Mouse (Mus musculus) hindbrain, embryonic 11.5 days (tissue): ENCODE measurements at regions not wholly inside any gene's neighbourhood (a gene's known extent, or its start where the extent isn't known, plus 50 kb on each side); places are given as distances from the start of the nearest gene placed in this dataset.

Experiments
- ATAC-seq: fragments of 200-750 bp; cut with Nextera tagmentation; 2 replicates; pipeline ENCODE4 v1.8.0; 2017; ENCODE audit warnings: mild to moderate bottlenecking, moderate TSS enrichment, moderate library complexity; ENCODE audit not compliant: low FRiP score
- DNase-seq: peaks from one replicate; pipeline ENCODE4 v3.0.0-alpha.2; 2015; ENCODE audit warnings: low spot score
- H3K27ac ChIP-seq: fragments of 300-500 bp; sonication (generic); 2 replicates; pipeline ENCODE4 v1.5.1; 2014; ENCODE audit warnings: mild to moderate bottlenecking, low read depth, low read length
- H3K27me3 ChIP-seq: fragments of 300-500 bp; sonication (generic); 2 replicates; pipeline ENCODE4 v1.6.1; 2014; ENCODE audit warnings: mild to moderate bottlenecking, low read length, moderate library complexity, mixed read lengths; ENCODE audit not compliant: control insufficient read depth, insufficient read depth
- H3K36me3 ChIP-seq: fragments of 300-500 bp; sonication (generic); 2 replicates; pipeline ENCODE4 v1.6.1; 2014; ENCODE audit warnings: mild to moderate bottlenecking, low read length, moderate library complexity, mixed read lengths; ENCODE audit not compliant: control insufficient read depth, insufficient read depth
- H3K4me1 ChIP-seq: fragments of 300-500 bp; sonication (generic); replicated peaks from 2 replicates; pipeline ENCODE4 v1.6.1; 2014; ENCODE audit warnings: low read length, mixed read lengths; ENCODE audit not compliant: control insufficient read depth, insufficient read depth
- H3K4me2 ChIP-seq: fragments of 300-500 bp; sonication (generic); replicated peaks from 2 replicates; pipeline ENCODE4 v1.6.1; 2014; ENCODE audit warnings: mild to moderate bottlenecking, low read depth, low read length
- H3K4me3 ChIP-seq: fragments of 300-500 bp; sonication (generic); 2 replicates; pipeline ENCODE4 v1.5.1; 2014; ENCODE audit warnings: low read depth, low read length
- H3K9ac ChIP-seq: fragments of 300-500 bp; sonication (generic); 2 replicates; pipeline ENCODE4 v1.6.1; 2014; ENCODE audit warnings: low read depth, low read length
- H3K9me3 ChIP-seq: fragments of 300-500 bp; sonication (generic); 2 replicates; pipeline ENCODE4 v1.6.1; 2016; ENCODE audit warnings: low read length; ENCODE audit not compliant: control insufficient read depth
- WGBS: fragments of 180-500 bp; shearing (Covaris S2); extraction: QIAGEN DNeasy Blood & Tissue Kit; methylation state at CpG from one replicate; pipeline ENCODE4 v1.1.7; 2014; 5-methylcytosine and 5-hydroxymethylcytosine counted together

DNA sequence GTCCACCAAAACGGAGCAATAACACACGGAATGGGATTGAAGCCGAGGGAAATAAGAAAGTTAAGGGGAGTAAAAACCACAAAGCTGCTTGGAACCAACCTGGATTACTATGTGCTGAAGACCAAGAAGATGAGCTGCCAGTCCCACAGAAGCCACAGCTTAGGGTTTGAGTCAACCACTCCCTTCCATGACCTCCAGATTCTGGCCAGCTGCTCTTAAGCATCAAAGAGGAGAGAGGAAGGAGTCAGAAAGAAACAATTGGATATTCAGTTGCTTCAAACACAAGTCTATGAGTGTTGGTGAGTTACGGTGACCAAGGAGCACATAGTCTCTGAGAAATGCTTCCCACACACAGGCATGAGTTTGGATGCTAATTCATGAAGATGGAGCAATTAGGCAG, 99.7 kb upstream of the Egflam start:
- Histone ChIP-seq H3K9ac (no peak overlapping the region), H3K9me3 (no peaks in the 10 kb centered on the region), H3K27me3 (no peaks in the 10 kb centered on the region), H3K4me2 (no peak overlapping the region), H3K4me1 (no peaks in the 10 kb centered on the region), H3K4me3 (no peak overlapping the region), H3K36me3 (no peaks in the 10 kb centered on the region), H3K27ac (no peak overlapping the region)
- ATAC-seq (no peak), DNase-seq (no peak)
- WGBS, result 98% methylated on average over 4 of the region's 4 CpGs

GRCm38 (mm10) chr15:7508535-7508934, 110.3 kb upstream of the Egflam start:
- no peak overlapping the region for H3K27ac ChIP-seq
- no peaks in the 10 kb centered on the region for H3K36me3 ChIP-seq
- no peak overlapping the region for H3K9ac ChIP-seq
- no peaks in the 10 kb centered on the region for H3K4me1 ChIP-seq
- DNase-seq (no peak), ATAC-seq (no peak)
- H3K4me3 ChIP-seq, result no peak overlapping the region
- H3K9me3 ChIP-seq, result no peaks in the 10 kb centered on the region
- no peak overlapping the region for H3K4me2 ChIP-seq
- no peaks in the 10 kb centered on the region for H3K27me3 ChIP-seq
- WGBS, result 44% methylated on average over 8 of the region's 8 CpGs

- Histone ChIP-seq H3K9ac (no peak overlapping the region), H3K9me3 (no peaks in the 10 kb centered on the region), H3K4me2 (no peak overlapping the region), H3K4me3 (no peak overlapping the region), H3K4me1 (no peaks in the 10 kb centered on the region; the same call in 1 of the 2 replicates), H3K36me3 (no peaks in the 10 kb centered on the region), H3K27ac (no peak overlapping the region), H3K27me3 (no peaks in the 10 kb centered on the region)
- WGBS, result 82% methylated on average over 13 of the region's 13 CpGs
- DNase-seq (no peak), ATAC-seq (no peak)
Measured at GRCm38 (mm10) chr15:7514743-7515273, 116.6 kb upstream of the Egflam start.

- Histone ChIP-seq H3K36me3 (no peaks in the 10 kb centered on the region), H3K4me1 (no peaks in the 10 kb centered on the region), H3K27me3 (no peaks in the 10 kb centered on the region), H3K9ac (no peak overlapping the region), H3K4me2 (no peak overlapping the region), H3K9me3 (no peaks in the 10 kb centered on the region), H3K4me3 (no peak overlapping the region), H3K27ac (no peak overlapping the region)
- 89% methylated on average over 9 of the region's 9 CpGs for WGBS
- no peak for DNase-seq
- no peak for ATAC-seq
Measured at GRCm38 (mm10) chr15:7521611-7522010, 123.4 kb upstream of the Egflam start.

GRCm38 (mm10) chr15:7522902-7523786, 124.9 kb upstream of the Egflam start:
- 85% methylated on average over 14 of the region's 14 CpGs for WGBS
- H3K4me1 ChIP-seq, result no peaks in the 10 kb centered on the region
- no peaks in the 10 kb centered on the region for H3K36me3 ChIP-seq
- H3K4me2 ChIP-seq, result no peak overlapping the region
- H3K27me3 ChIP-seq, result no peaks in the 10 kb centered on the region
- H3K4me3 ChIP-seq, result no peak overlapping the region
- DNase-seq (no peak), ATAC-seq (no peak)
- H3K27ac ChIP-seq, result no peak overlapping the region
- no peaks in the 10 kb centered on the region for H3K9me3 ChIP-seq
- no peak overlapping the region for H3K9ac ChIP-seq

DNA sequence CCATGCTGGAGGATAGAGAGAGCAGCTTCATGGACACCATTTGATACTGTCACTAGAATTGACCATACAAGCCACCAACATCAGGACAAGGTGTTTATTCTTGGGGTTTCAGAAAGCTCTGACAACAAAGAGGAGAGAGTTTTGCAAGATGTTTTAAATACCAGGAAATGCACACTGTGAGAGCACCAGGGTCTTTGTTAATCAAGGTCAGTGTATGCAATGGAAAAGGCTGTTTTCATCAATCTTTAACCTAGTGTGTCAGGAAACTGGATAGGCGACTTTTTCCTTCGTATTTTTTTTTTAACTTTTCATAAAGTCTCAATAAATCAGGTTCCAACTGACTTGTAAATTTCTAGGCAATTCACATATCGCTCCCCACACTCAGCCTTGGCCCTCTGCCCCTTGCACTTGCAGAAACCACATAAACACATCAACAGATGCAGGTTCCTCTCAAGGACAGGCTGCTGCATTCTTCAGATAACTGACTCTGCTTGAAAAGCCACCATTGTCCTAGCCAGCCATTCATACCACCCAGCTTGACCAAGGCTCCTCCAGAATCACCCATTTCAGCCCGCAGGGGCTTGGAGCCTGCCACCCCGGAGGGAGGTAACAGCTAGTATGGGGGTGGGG, 132.9 kb upstream of the Egflam start:
- ATAC-seq, result no peak
- no peak overlapping the region for H3K4me2 ChIP-seq
- H3K27me3 ChIP-seq, result no peaks in the 10 kb centered on the region
- no peak overlapping the region for H3K9ac ChIP-seq
- no peaks in the 10 kb centered on the region for H3K36me3 ChIP-seq
- WGBS, result 13% methylated on average over 5 of the region's 5 CpGs
- no peak for DNase-seq
- H3K27ac ChIP-seq, result no peak overlapping the region
- H3K4me1 ChIP-seq, result no peaks in the 10 kb centered on the region
- H3K4me3 ChIP-seq, result no peak overlapping the region
- H3K9me3 ChIP-seq, result no peaks in the 10 kb centered on the region

DNA sequence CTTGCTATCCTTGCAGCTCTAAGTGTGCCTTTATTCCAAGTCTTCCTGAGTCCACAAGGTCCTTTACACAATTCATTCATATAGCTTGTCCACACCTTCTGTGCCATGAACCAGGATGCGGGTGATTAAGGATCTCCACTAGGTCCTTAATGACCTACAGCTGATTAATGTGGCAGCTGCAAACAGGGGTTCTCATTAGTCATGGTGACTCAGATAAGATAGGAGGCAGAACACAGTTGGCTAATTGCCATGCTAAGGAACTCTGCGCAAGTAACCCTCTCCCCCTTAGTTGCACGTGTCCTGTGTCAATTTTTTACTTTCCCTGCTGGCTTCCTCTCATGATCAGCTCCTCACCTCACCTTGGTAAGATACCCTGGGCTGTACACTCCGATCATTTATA, 139.7 kb upstream of the Egflam start:
- H3K9me3 ChIP-seq, result no peaks in the 10 kb centered on the region
- H3K27ac ChIP-seq, result no peak overlapping the region
- H3K4me3 ChIP-seq, result no peak overlapping the region
- H3K9ac ChIP-seq, result no peak overlapping the region
- ATAC-seq (no peak), DNase-seq (no peak)
- H3K4me1 ChIP-seq, result no peaks in the 10 kb centered on the region
- no peak overlapping the region for H3K4me2 ChIP-seq
- H3K27me3 ChIP-seq, result no peaks in the 10 kb centered on the region
- H3K36me3 ChIP-seq, result no peaks in the 10 kb centered on the region
- WGBS, result 84% methylated on average over 4 of the region's 4 CpGs

DNA sequence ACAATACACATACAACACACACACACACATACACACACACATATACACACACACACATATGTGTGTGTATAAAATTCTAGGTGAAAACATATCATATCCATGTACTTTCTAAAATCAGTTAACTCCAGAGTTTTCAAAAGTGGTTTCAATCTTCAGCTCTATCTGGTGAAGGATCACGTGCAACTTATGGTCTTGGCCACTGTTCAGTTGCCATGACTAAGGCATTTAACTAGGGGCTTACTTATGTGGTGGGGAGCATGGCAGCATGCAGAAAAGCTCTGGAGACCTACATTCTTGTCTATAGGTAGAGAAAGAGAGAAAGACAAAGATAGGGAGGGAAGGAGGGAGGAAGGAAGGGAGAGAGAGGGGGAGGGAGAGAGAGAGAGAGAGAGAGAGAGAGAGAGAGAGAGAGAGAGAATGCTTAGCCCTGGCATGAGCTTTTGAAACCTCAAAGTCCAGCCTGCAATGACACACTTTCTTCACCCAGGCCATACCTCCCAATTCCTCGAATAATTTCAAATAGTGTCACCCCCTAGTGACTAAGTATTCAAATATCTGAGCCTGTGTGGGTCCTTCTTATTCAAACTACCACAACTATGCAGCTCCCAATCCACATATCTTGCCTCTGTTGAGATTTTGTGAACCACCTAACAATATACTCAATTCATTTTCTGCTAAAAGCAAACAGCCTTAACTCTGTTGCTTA, 155.1 kb upstream of the Egflam start:
- Histone ChIP-seq H3K4me2 (no peak overlapping the region), H3K27me3 (no peaks in the 10 kb centered on the region), H3K4me3 (no peak overlapping the region), H3K27ac (no peak overlapping the region), H3K9ac (no peak overlapping the region), H3K4me1 (no peaks in the 10 kb centered on the region), H3K36me3 (no peaks in the 10 kb centered on the region), H3K9me3 (no peaks in the 10 kb centered on the region)
- DNase-seq (no peak), ATAC-seq (no peak)
- 70% methylated on average over 2 of the region's 2 CpGs for WGBS
